Mouse (Mus musculus) urinary bladder, adult 2 months (tissue): ENCODE measurements around the gene Tnrc18. TPM values are rescaled to one million over a fixed set of nuclear protein-coding genes. Genes with fewer than 3 reads are reported as not detected.

Experiments
- DNase-seq: peaks from one replicate; pipeline ENCODE4 v3.0.0; 2022; ENCODE audit warnings: low spot score
- polyA plus RNA-seq: library from polyadenylated mRNA; depleted of rRNA; stranded (reverse); fragments of >200 nt; gene quantifications from 2 replicates; pipeline ENCODE4 v1.2.3, GENCODE M21; 2012

Gene Tnrc18
- polyA plus RNA-seq, 1 experiment, result 21.4 TPM

- DNase-seq, result no peak
These were observed 41.4 kb downstream of the Tnrc18 start for GRCm38 (mm10) chr5:142776080-142776479.

GRCm38 (mm10) chr5:142774771-142775170 lies 42.7 kb downstream of the Tnrc18 start:
- no peak for DNase-seq

- DNase-seq, result no peak
These were observed 45.5 kb downstream of the Tnrc18 start for GRCm38 (mm10) chr5:142771964-142772363.

- DNase-seq, result no peak
These were observed 46.4 kb downstream of the Tnrc18 start for GRCm38 (mm10) chr5:142771034-142771433.

- no peak for DNase-seq
These were observed 47.8 kb downstream of the Tnrc18 start for GRCm38 (mm10) chr5:142769641-142770040.

GRCm38 (mm10) chr5:142768352-142769267 lies 48.9 kb downstream of the Tnrc18 start:
- DNase-seq, result no peak

GRCm38 (mm10) chr5:142767937-142768336 lies 49.5 kb downstream of the Tnrc18 start:
- no peak for DNase-seq

GRCm38 (mm10) chr5:142766708-142767107 lies 50.8 kb downstream of the Tnrc18 start:
- DNase-seq, result no peak

GRCm38 (mm10) chr5:142764889-142765288 lies 52.6 kb downstream of the Tnrc18 start:
- DNase-seq, result no peak

- DNase-seq, result no peak
These were observed 53.2 kb downstream of the Tnrc18 start for GRCm38 (mm10) chr5:142764306-142764705.

- no peak for DNase-seq
These were observed 55.2 kb downstream of the Tnrc18 start for GRCm38 (mm10) chr5:142762082-142762807.

GRCm38 (mm10) chr5:142761326-142761983 lies 56.0 kb downstream of the Tnrc18 start:
- DNase-seq, result no peak

GRCm38 (mm10) chr5:142759786-142760185 lies 57.7 kb downstream of the Tnrc18 start:
- DNase-seq, result no peak

GRCm38 (mm10) chr5:142752241-142752640 lies 65.2 kb downstream of the Tnrc18 start:
- DNase-seq, result no peak

GRCm38 (mm10) chr5:142750173-142750572 lies 67.3 kb downstream of the Tnrc18 start:
- no peak for DNase-seq

GRCm38 (mm10) chr5:142747026-142747629 lies 70.3 kb downstream of the Tnrc18 start:
- no peak for DNase-seq

- DNase-seq, result no peak
These were observed 77.5 kb downstream of the Tnrc18 start for GRCm38 (mm10) chr5:142739941-142740340.

- DNase-seq, result no peak
These were observed 85.5 kb downstream of the Tnrc18 start for GRCm38 (mm10) chr5:142731916-142732315.

- DNase-seq, result no peak
These were observed 87.2 kb downstream of the Tnrc18 start for GRCm38 (mm10) chr5:142730295-142730694.

- no peak for DNase-seq
These were observed 89.2 kb downstream of the Tnrc18 start for GRCm38 (mm10) chr5:142728301-142728700.

- no peak for DNase-seq
These were observed 90.7 kb downstream of the Tnrc18 start for GRCm38 (mm10) chr5:142726748-142727147.

GRCm38 (mm10) chr5:142724265-142724664 lies 93.2 kb downstream of the Tnrc18 start:
- DNase-seq, result no peak
